Mouse (Mus musculus) neural tube, embryonic 10.5 days (tissue): Measurements from ENCODE around the gene Slc22a23.

Experiments
- DNase-seq: peaks from one replicate; pipeline ENCODE4 v3.0.0-alpha.2; 2017; ENCODE audit warnings: low spot score; ENCODE audit errors: extremely low spot score

The Slc22a23 gene

DNA sequence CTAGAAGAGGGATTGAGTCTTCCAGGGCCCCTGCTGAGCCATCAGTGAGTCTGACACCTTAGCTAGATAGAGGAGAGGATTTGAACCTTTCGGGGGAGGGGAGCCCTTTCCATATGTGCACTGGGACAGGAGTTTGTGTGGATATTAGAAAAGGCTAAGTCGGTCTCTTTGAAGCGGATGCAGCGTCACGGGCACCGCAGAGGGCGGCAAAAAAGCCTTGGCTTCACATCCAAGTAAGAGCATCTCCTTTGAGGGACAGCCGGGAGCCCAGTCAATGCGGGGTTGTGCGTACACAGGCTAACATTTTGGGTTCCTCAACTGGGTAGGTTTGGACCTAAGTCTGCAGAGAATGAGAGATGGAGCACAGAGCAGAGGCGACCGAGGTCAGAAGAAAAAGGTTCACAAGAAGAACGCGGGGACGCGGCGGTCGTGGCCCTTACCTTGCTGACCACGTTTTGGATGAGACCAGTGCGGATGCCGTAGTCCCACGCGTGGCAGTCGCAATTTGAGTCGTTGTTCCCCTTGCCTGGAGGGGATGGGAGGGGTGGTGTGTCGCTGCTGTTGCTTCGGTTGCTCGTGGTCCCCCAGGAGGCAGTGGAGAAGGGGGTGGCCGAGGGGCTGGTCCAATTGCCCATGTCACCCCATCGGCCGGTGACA is 1.1 kb downstream of the Slc22a23 start:
- DNase-seq = peak; percentile 71

GRCm38 (mm10) chr13:34342286-34342890 is 2.6 kb downstream of the Slc22a23 start:
- DNase-seq = no peak

GRCm38 (mm10) chr13:34336895-34337294 is 8.1 kb downstream of the Slc22a23 start:
- no peak for DNase-seq

DNA sequence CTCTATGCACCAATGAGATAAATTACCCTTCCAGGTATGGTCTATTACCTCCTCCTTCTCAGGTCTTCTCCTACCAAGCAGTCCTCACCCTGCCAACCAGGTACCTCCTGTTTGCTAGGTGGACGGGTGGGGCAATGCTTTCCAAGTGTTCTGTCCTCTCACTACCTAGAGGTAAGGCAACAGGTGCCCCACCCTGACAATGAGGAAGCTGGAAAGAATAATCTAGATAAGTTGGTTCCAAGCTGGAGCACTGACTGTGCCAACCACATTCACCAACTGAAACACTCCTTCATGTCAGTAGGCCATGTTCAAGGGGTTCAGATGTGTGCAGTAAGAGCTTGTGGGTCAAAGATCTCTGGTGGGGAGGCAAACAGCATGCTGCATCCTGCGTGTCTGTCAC is 10.1 kb downstream of the Slc22a23 start:
- DNase-seq = no peak

GRCm38 (mm10) chr13:34332762-34333161 is 12.2 kb downstream of the Slc22a23 start:
- no peak for DNase-seq

- DNase-seq = no peak
Observed at GRCm38 (mm10) chr13:34331399-34332186, 13.4 kb downstream of the Slc22a23 start.

GRCm38 (mm10) chr13:34329589-34329988 is 15.4 kb downstream of the Slc22a23 start:
- DNase-seq = no peak

GRCm38 (mm10) chr13:34326992-34327391 is 18.0 kb downstream of the Slc22a23 start:
- no peak for DNase-seq

GRCm38 (mm10) chr13:34323361-34323760 is 21.6 kb downstream of the Slc22a23 start:
- DNase-seq = no peak

- DNase-seq = no peak
Observed at GRCm38 (mm10) chr13:34320482-34320881, 24.5 kb downstream of the Slc22a23 start.

DNA sequence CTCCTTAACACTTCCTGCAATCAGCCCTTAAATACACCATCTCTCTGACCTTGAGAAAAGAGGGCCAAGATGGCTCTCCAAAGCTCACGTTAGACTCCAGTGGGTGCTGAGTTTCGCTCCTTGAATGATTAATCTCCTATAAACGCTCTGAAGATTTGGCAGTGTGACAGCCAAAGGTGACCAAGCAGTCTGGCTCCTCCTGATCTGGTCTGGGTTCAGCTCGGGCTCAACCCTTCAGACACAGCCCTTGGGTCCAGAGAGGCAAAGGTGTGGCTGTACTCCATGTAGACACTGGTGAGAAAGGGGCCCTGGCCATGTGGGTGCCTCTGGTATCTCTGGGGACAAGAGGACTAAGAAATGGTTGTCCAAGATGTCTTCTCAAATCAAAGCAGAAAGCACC is 27.9 kb downstream of the Slc22a23 start:
- no peak for DNase-seq

DNA sequence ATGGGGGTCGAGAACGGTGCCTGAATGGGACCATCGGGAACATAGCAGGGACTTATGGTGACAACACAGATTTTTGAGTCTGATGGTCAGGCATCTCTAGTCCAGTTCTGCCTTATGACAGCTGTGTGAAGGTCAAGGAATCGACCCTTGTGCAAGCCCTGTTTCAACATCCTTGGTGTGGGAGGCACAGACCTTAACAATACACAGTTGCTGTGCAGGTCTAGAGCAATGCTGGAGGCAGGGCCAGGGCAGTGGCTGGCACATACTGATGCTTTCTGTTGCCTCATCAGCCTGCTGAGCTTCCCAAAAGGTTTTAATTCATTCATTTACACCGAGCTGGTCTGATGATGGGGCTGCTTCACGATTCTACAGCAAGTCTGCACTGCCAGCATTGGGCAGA is 28.5 kb downstream of the Slc22a23 start:
- no peak for DNase-seq

DNA sequence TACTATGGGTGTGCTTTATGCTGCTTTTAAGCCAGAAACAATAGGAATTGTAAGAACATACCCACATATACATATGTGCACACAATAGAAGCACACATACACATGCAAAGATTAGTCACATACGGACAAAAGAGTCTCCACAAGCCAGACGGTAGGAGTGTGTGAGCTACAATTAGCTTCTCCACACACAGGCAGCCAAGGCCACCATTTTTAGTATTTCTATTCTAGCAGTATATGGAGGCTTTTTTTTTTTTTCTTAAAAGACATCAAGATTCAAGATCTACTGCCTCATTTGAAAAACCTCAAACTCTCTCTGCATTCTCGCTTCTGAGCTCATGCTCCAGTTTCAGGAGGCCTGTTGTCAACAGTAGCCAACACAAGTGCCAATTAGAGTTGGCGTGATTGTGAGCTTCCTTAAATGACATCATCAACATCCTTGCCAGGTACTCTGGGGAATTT is 31.9 kb downstream of the Slc22a23 start:
- DNase-seq = no peak

DNA sequence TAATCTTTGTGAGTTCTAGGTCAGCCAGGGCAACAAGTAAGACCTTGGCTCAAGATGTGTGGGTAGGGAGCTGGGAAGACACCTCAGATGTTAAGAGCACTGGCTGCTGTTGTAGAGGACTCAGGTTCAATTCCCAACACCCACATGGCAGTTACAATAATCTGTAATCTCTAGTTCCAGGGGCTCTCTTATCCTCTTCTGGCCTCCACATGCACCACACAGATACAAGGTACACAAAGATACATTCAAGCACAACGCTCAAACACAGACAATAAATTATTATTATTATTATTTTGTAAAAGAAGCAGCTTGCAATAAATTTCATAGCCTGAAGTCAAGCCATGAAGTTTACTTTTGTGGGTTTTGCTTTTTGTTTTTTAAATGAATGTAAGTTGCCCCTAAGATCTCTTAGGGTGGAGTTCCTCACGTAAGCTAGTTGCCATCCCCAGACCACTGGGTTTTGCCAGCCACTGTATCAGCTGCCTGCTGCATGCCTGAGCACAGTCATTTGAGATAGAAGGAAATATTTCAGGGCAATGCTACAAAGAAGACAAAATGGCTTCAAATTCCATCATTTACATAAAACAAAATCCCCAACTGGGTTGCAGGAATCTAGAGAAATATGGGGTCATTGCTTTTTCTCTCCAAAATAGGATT is 32.5 kb downstream of the Slc22a23 start:
- DNase-seq = no peak

DNA sequence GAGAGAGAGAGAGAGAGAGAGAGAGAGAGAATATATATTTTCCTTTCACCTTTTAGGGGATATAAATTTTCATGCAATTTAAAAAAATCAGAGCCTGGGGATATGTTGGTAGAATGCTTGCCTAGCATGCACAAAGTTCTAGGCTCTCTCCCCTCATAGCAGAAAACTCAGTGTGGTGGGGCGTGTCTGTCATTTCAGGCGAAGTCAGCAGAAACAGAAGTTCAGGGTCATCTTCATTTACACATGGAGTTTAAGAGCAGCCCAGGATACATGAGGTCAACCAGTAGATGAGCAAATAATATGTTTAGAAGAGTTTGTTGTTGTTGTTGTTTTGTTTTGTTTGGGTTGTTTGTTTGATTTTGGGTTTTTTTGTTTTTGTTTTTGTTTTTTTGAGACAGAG is 33.4 kb downstream of the Slc22a23 start:
- no peak for DNase-seq

DNA sequence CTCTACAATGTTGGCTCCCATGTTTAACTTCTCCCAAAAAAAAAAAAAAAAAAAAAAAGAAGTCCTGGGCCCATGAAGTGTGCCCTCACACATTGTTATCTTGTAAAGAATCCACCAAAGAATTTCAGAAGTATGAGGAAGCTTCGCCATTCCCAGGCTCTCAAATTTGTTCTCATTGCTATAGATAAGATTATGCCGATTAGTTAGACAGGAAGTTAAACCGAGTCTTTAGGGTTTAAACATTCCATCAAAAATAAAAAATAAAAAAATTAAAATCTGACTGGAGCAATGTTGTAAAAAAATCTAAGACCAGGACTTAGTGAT is 36.4 kb downstream of the Slc22a23 start:
- no peak for DNase-seq

DNA sequence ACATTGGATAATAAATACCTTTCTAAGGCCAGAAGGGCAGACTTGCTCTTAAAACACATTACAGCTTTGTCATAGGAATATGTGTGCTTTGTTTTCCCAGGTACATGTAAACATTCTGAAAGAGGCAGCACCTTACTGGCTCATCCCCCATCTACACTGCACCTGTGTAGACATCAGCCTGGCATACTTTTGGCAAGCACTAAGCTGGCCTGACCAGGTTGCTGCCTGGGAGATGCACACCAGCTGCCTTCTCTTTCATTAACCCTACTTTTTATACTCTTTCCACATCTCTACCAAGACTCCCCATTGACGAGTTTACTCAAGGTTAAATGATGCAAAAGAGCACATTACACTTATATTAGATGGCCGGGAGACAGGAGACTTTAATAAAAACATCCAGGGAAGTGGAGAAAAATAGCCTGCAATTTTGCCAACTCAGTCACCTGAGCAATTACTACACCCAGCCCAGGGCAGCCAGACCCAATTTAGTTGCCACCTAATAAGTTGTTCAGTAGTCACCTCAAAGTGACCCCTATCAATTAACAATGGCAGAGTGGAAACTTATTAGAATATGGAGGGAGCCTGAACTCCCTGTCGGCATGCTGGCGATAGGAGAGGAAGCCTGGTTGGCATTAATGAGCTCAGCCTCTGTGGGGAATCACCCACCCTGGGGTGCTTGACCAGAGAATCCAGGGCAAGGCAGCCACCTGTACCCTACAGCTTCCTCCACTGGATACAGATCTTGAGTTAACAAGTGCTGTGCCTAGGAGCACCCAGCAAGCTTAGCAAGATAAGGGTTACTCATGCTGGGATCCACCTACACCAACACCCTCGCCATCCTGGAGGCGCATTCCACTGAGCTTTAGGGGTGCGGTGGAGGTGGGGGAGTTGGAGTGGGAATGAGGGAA is 37.0 kb downstream of the Slc22a23 start:
- no peak for DNase-seq

- no peak for DNase-seq
Observed at GRCm38 (mm10) chr13:34305964-34306671, 38.9 kb downstream of the Slc22a23 start.

DNA sequence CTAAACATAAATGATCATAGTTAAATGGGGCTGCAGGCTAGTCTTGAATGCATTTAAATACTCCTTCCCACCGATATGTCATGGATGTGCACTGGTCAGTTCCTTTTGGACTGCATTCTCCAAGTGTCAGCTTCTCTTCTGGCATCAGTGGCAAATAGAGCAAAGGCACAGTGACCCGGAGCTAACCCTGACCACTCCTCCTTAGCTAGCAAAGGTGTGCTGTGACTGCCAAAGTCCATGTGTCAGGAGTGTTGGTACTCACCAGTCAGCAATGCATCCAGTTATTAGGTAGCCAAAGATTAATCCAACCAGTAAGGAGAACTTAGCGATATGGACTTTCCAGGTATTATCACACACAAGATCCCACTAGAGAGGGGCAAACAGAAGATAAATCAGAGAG is 40.1 kb downstream of the Slc22a23 start:
- DNase-seq = no peak

GRCm38 (mm10) chr13:34303386-34304016 is 41.5 kb downstream of the Slc22a23 start:
- DNase-seq = no peak
